Mouse (Mus musculus) lung, postnatal 4 days (tissue): ENCODE measurements at regions not wholly inside any gene's neighbourhood (a gene's known extent, or its start where the extent isn't known, plus 50 kb on each side); places are given as distances from the start of the nearest gene placed in this dataset.

Experiments
- DNase-seq, 2 experiments: peaks; one replicate each; pipeline ENCODE4 v3.0.0; 2021

GRCm38 (mm10) chr14:16897747-16898544 lies 79.0 kb upstream of the Rarb start:
- DNase-seq = peak in 1 of 2 experiments; percentile 22

GRCm38 (mm10) chr14:16896974-16897373 lies 78.0 kb upstream of the Rarb start:
- DNase-seq = peak; percentile 10 to 47

GRCm38 (mm10) chr14:16881249-16881648 lies 62.3 kb upstream of the Rarb start:
- no peak for DNase-seq

GRCm38 (mm10) chr14:16869221-16869620 lies 50.3 kb upstream of the Rarb start:
- DNase-seq = no peak
